Mouse (Mus musculus) embryonic facial prominence, embryonic 14.5 days (tissue): Measurements from ENCODE around the gene Ift20. TPM values are rescaled to one million over a fixed set of nuclear protein-coding genes. Genes with fewer than 3 reads are reported as not detected.

Experiments
- ATAC-seq: fragments of 200-750 bp; cut with Nextera tagmentation; 2 replicates; pipeline ENCODE4 v1.8.0; 2017; ENCODE audit warnings: low read depth, moderate number of reproducible peaks, moderate TSS enrichment
- DNase-seq: peaks from one replicate; pipeline ENCODE4 v3.0.0-alpha.2; 2015; ENCODE audit warnings: low spot score
- H3K27ac ChIP-seq: fragments of 300-500 bp; sonication (generic); replicated peaks from 2 replicates; pipeline ENCODE4 v1.5.1; 2014; ENCODE audit warnings: low read depth, mild to moderate bottlenecking, low read length, moderate library complexity
- H3K27me3 ChIP-seq: fragments of 300-500 bp; sonication (generic); replicated peaks from 2 replicates; pipeline ENCODE4 v1.6.1; 2014; ENCODE audit warnings: low read length; ENCODE audit not compliant: control insufficient read depth, insufficient read depth
- H3K36me3 ChIP-seq: fragments of 300-500 bp; sonication (generic); 2 replicates; pipeline ENCODE4 v1.6.1; 2014; ENCODE audit warnings: low read length, mixed read lengths; ENCODE audit not compliant: control insufficient read depth, insufficient read depth
- H3K4me1 ChIP-seq: fragments of 300-500 bp; sonication (generic); 2 replicates; pipeline ENCODE4 v1.6.1; 2014; ENCODE audit warnings: antibody characterized with exemption, low read length; ENCODE audit not compliant: control insufficient read depth, insufficient read depth
- H3K4me2 ChIP-seq: fragments of 300-500 bp; sonication (generic); 2 replicates; pipeline ENCODE4 v1.6.1; 2014; ENCODE audit warnings: low read depth, mild to moderate bottlenecking, low read length, moderate library complexity, mixed read lengths
- H3K4me3 ChIP-seq: fragments of 300-500 bp; sonication (generic); 2 replicates; pipeline ENCODE4 v1.5.1; 2014; ENCODE audit warnings: low read depth, mild to moderate bottlenecking, low read length
- H3K9ac ChIP-seq: fragments of 300-500 bp; sonication (generic); 2 replicates; pipeline ENCODE4 v1.6.1; 2014; ENCODE audit warnings: low read depth, mild to moderate bottlenecking, low read length, moderate library complexity, mixed read lengths
- H3K9me3 ChIP-seq: fragments of 300-500 bp; sonication (generic); 2 replicates; pipeline ENCODE4 v1.6.1; 2016; ENCODE audit warnings: low read length; ENCODE audit not compliant: control insufficient read depth
- WGBS: fragments of 180-500 bp; shearing (Covaris S2); extraction: QIAGEN DNeasy Blood & Tissue Kit; methylation state at CpG from one replicate; pipeline ENCODE4 v1.1.7; 2014; 5-methylcytosine and 5-hydroxymethylcytosine counted together
- polyA plus RNA-seq: library from polyadenylated mRNA; unstranded; fragments of >200 nt; fragmentation: Nextera tagmentation; extraction: Ambion mirVana; gene quantifications from 2 replicates; pipeline ENCODE4 v1.2.1, GENCODE M21; 2014

The Ift20 gene
- polyA plus RNA-seq, 1 experiment from 2014 or later, result 178 TPM

- Histone ChIP-seq H3K4me2 (no peak overlapping the region), H3K27me3 (peaks cover 26% of the 10 kb centered on the region), H3K4me1 (peaks cover 12% of the 10 kb centered on the region; the same call in 1 of the 2 replicates), H3K9me3 (no peaks in the 10 kb centered on the region), H3K36me3 (no peaks in the 10 kb centered on the region), H3K9ac (no peak overlapping the region), H3K27ac (no peak overlapping the region), H3K4me3 (no peak overlapping the region)
- ATAC-seq (no peak), DNase-seq (no peak)
- WGBS, result 83% methylated on average over 9 of the region's 9 CpGs
Observed at GRCm38 (mm10) chr11:78500623-78501202, 35.4 kb upstream of the Ift20 start.

GRCm38 (mm10) chr11:78501529-78501928 is 34.6 kb upstream of the Ift20 start:
- Histone ChIP-seq H3K27ac (no peak overlapping the region), H3K4me1 (peaks cover 12% of the 10 kb centered on the region; the same call in 1 of the 2 replicates), H3K4me2 (no peak overlapping the region), H3K9me3 (no peaks in the 10 kb centered on the region), H3K27me3 (peaks cover 19% of the 10 kb centered on the region), H3K9ac (no peak overlapping the region), H3K36me3 (peaks cover 7% of the 10 kb centered on the region), H3K4me3 (no peak overlapping the region)
- 71% methylated on average over 20 of the region's 20 CpGs for WGBS
- ATAC-seq (no peak), DNase-seq (no peak)

- Histone ChIP-seq H3K9me3 (no peaks in the 10 kb centered on the region), H3K4me1 (peaks cover 3% of the 10 kb centered on the region; the same call in 1 of the 2 replicates), H3K27me3 (peaks cover 17% of the 10 kb centered on the region), H3K4me3 (no peak within 1 kb of the TSS), H3K27ac (no peak within 1 kb of the TSS), H3K4me2 (no peak within 1 kb of the TSS), H3K9ac (no peak within 1 kb of the TSS), H3K36me3 (peaks cover 23% of the 10 kb centered on the region)
- DNase-seq (no peak), ATAC-seq (no peak)
- 69% methylated on average over 7 of the region's 7 CpGs for WGBS
Observed at GRCm38 (mm10) chr11:78502909-78503650, 33.1 kb upstream of the Ift20 start, which contains the start of gene Sebox. Gene Sebox (plus strand): TSS chr11:78503447.

GRCm38 (mm10) chr11:78505430-78505829 is 30.7 kb upstream of the Ift20 start:
- DNase-seq (peak; percentile 39), ATAC-seq (peak; percentile 57; the same call in 1 of the 2 replicates)
- Histone ChIP-seq H3K9ac (no peak overlapping the region), H3K4me1 (no peaks in the 10 kb centered on the region), H3K27me3 (0 out of 2 replicates have a peak, but pooled peaks cover 3% of the 10 kb centered on the region), H3K36me3 (peaks cover 37% of the 10 kb centered on the region), H3K27ac (no peak overlapping the region), H3K4me3 (no peak overlapping the region), H3K4me2 (no peak overlapping the region), H3K9me3 (no peaks in the 10 kb centered on the region)
- 74% methylated on average over 3 of the region's 3 CpGs for WGBS

GRCm38 (mm10) chr11:78509148-78509547 is 27.0 kb upstream of the Ift20 start:
- Histone ChIP-seq H3K9me3 (no peaks in the 10 kb centered on the region), H3K27me3 (no peaks in the 10 kb centered on the region), H3K4me2 (no peak overlapping the region), H3K27ac (no peak overlapping the region), H3K36me3 (peaks cover 43% of the 10 kb centered on the region), H3K9ac (no peak overlapping the region), H3K4me1 (peaks cover 11% of the 10 kb centered on the region), H3K4me3 (no peak overlapping the region)
- no peak for ATAC-seq
- 79% methylated on average over 5 of the region's 5 CpGs for WGBS
- DNase-seq, result no peak

GRCm38 (mm10) chr11:78512025-78512957 is 23.9 kb upstream of the Ift20 start, which contains the start of the genes Tmem199 and Poldip2:
Gene Tmem199 (minus strand): TSS chr11:78512172.
Gene Poldip2 (plus strand): TSS chr11:78512193.
- Histone ChIP-seq H3K4me3 (peak within 1 kb of the TSS; percentile 99), H3K9ac (peak within 1 kb of the TSS; percentile 94), H3K4me1 (peaks cover 11% of the 10 kb centered on the region), H3K27ac (peak within 1 kb of the TSS; percentile 82), H3K9me3 (no peaks in the 10 kb centered on the region), H3K4me2 (peak within 1 kb of the TSS; percentile 88), H3K27me3 (no peaks in the 10 kb centered on the region), H3K36me3 (peaks cover 51% of the 10 kb centered on the region)
- WGBS, result 1% methylated on average over 25 of the region's 67 CpGs
- DNase-seq (peak; percentile 98), ATAC-seq (peak; percentile 97)

GRCm38 (mm10) chr11:78513106-78513790 is 22.9 kb upstream of the Ift20 start:
- ATAC-seq, result no peak
- peak overlapping the region; percentile 88 for H3K4me2 ChIP-seq
- no peak for DNase-seq
- H3K36me3 ChIP-seq, result peaks cover 51% of the 10 kb centered on the region
- H3K27me3 ChIP-seq, result no peaks in the 10 kb centered on the region
- peak overlapping the region; percentile 99 for H3K4me3 ChIP-seq
- peaks cover 11% of the 10 kb centered on the region for H3K4me1 ChIP-seq
- no peak overlapping the region for H3K27ac ChIP-seq
- no peaks in the 10 kb centered on the region for H3K9me3 ChIP-seq
- 73% methylated on average over 3 of the region's 3 CpGs for WGBS
- peak overlapping the region; percentile 94 for H3K9ac ChIP-seq
